Mouse (Mus musculus): ENCODE data around the gene Fyttd1.

DNA sequence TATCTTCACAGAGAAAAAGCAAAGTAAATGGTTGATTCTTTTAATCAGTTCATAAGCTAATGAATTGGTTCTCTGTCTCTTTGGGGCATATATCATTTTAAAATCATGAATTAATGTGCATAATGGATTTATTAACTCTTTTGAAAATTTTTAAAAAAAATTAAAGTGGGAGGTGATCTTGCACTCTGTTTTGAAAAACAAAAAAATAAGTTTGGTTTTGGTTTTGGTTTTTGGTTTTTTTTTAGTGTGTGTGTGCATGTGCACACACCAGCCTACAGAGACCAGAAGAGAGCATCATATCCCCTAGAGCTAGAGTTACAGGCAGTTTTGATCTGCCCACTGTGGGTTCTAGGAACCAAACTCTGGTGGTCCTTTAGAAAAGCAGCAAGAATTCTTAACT is 72.0 kb downstream of the Fyttd1 start:
- TF ChIP-seq POLR2A (IDR thresholded peaks at IDR 0.05; ENCODE audit: insufficient read length, low read depth) (no peak), USF1 (IDR thresholded peaks at IDR 0.05; ENCODE audit: low read depth) (no peak), TCF12 (IDR thresholded peaks at IDR 0.05; ENCODE audit: insufficient read depth, poor library complexity, severe bottlenecking) (no peak), REST (IDR thresholded peaks at IDR 0.05; ENCODE audit: insufficient read depth, insufficient read length) (no peak), POLR2AphosphoS2 (IDR thresholded peaks at IDR 0.05; ENCODE audit: insufficient read length, low read depth) (no peak), E2F4 (IDR thresholded peaks at IDR 0.05; ENCODE audit: insufficient read depth) (no peak), SRF (IDR thresholded peaks at IDR 0.05; ENCODE audit: control insufficient read depth, insufficient read length, low read depth) (no peak), MAX (IDR thresholded peaks at IDR 0.05; ENCODE audit: low read depth) (no peak), CEBPB (IDR thresholded peaks at IDR 0.05; ENCODE audit: insufficient read depth, poor library complexity, severe bottlenecking) (no peak), TCF3 (IDR thresholded peaks at IDR 0.05; ENCODE audit: insufficient read length, low read depth) (no peak), MYOD1 (IDR thresholded peaks at IDR 0.05; ENCODE audit: control insufficient read depth in 1 of 3, insufficient read length in 2 of 3, low read depth in 2 of 3) (no peak)
